Mouse (Mus musculus) C2C12 (cell line): ENCODE results near the gene Dmkn.

Source experiments
- CEBPB ChIP-seq: IDR thresholded peaks from one replicate; pipeline ENCODE4 v1.6.1; 2011; ENCODE audit warnings: low read depth, mild to moderate bottlenecking, control low read depth, moderate library complexity
- CTCF ChIP-seq: IDR thresholded peaks from one replicate; pipeline ENCODE4 v1.5.1; 2011; ENCODE audit not compliant: control insufficient read depth, insufficient read depth, insufficient read length
- FOSL1 ChIP-seq: IDR thresholded peaks from one replicate; pipeline ENCODE4 v1.8.0; 2011; ENCODE audit warnings: mild to moderate bottlenecking, low read length; ENCODE audit not compliant: poor library complexity, insufficient read depth, severe bottlenecking
- MAX ChIP-seq: IDR thresholded peaks from one replicate; pipeline ENCODE4 v1.6.1; 2011; ENCODE audit warnings: mild to moderate bottlenecking, control low read depth
- MYOD1 ChIP-seq: IDR thresholded peaks from one replicate; pipeline ENCODE4 v1.6.1; 2011; ENCODE audit warnings: low read depth; ENCODE audit not compliant: control insufficient read depth, insufficient read length
- USF1 ChIP-seq: IDR thresholded peaks from one replicate; pipeline ENCODE4 v1.6.1; 2011; ENCODE audit warnings: low read depth, mild to moderate bottlenecking, control low read depth, moderate library complexity

- TF ChIP-seq CTCF: no peak
- TF ChIP-seq MAX: no peak
- no peak for TF ChIP-seq USF1
- no peak for TF ChIP-seq CEBPB
- TF ChIP-seq MYOD1: no peak
- no peak for TF ChIP-seq FOSL1
Measured at GRCm38 (mm10) chr7:30769236-30769635, 5.7 kb downstream of the Dmkn start.
